Mouse (Mus musculus): Measurements from ENCODE around the gene Gnaq. TPM values are rescaled to one million over a fixed set of nuclear protein-coding genes. Genes with fewer than 3 reads are reported as not detected.

Gnaq gene
- total and polyA plus RNA-seq, 3 experiments = 8.1 to 12.9 (median 8.2) TPM

- Histone ChIP-seq H3K9me3 (replicated peaks; ENCODE audit: low read length) (no peaks in the 10 kb centered on the region), H3K9ac (ENCODE audit: insufficient read depth, low read depth) (no peak overlapping the region), H3K27ac (ENCODE audit: insufficient read depth, low read depth) (no peak overlapping the region), H3K79me2 (replicated peaks; ENCODE audit: control insufficient read depth, extremely low read depth, insufficient read depth, poor library complexity, severe bottlenecking) (no peaks in the 10 kb centered on the region), H3K4me1 (ENCODE audit: control insufficient read depth in 1 of 2, insufficient read depth in 2 of 2) (peaks cover 0 to 37% of the 10 kb centered on the region in 2 experiments; a peak in 2 of 4 replicates), H3K4me3 (replicated peaks in 1 of 3; ENCODE audit: low read depth in 2 of 3, low read length in 2 of 3, poor library complexity in 1 of 3) (no peak overlapping the region), H3K4me2 (ENCODE audit: insufficient read depth, low read depth, poor library complexity, severe bottlenecking) (no peak overlapping the region), H3K36me3 (replicated peaks in 1 of 2; ENCODE audit: control insufficient read depth in 1 of 2, insufficient read depth in 1 of 2, low read length in 1 of 2) (peaks cover 3 to 37% of the 10 kb centered on the region in 2 experiments), H3K27me3 (replicated peaks) (no peaks in the 10 kb centered on the region)
- dilution Hi-C loops (cut with MboI; ENCODE audit: extremely low pct_ligation_motif_present, extremely low pct_unique_long_range_greater_than_20kb, low sequenced_read_pairs) = no loop called here
- no peak for TF ChIP-seq EP300 (IDR thresholded peaks at IDR 0.05; ENCODE audit: low read length)
- TF ChIP-seq POLR2A (IDR thresholded peaks at IDR 0.05; ENCODE audit: low read depth, low read length) = no peak
- no peak for TF ChIP-seq NRF1 (IDR thresholded peaks at IDR 0.05; ENCODE audit: low read depth, low read length)
- TF ChIP-seq ETS1 (conservative IDR thresholded peaks at IDR 0.05; ENCODE audit: low read depth, low read length) = no peak
- TF ChIP-seq RAD21 (IDR thresholded peaks at IDR 0.05; ENCODE audit: low read depth, low read length) = no peak
- no peak for TF ChIP-seq E2F4 (IDR thresholded peaks at IDR 0.05; ENCODE audit: insufficient replicate concordance, low read depth, low read length)
- TF ChIP-seq UBTF (IDR thresholded peaks at IDR 0.05; ENCODE audit: low read depth, low read length) = no peak
- no peak for TF ChIP-seq RCOR1 (conservative IDR thresholded peaks at IDR 0.05; ENCODE audit: low read depth, low read length)
- no peak for DNase-seq (ENCODE audit: extremely low read depth)
- in situ Hi-C loops (cut with MboI; ENCODE audit: low pct_ligation_motif_present, low pct_unique_long_range_greater_than_20kb, low sequenced_read_pairs) = loop anchor here (10.0 kb wide), 1 partner anchor 64 kb away; no protein-coding TSS in a partner anchor
These were observed 128.3 kb downstream of the Gnaq start for GRCm38 (mm10) chr19:16260973-16261372.

DNA sequence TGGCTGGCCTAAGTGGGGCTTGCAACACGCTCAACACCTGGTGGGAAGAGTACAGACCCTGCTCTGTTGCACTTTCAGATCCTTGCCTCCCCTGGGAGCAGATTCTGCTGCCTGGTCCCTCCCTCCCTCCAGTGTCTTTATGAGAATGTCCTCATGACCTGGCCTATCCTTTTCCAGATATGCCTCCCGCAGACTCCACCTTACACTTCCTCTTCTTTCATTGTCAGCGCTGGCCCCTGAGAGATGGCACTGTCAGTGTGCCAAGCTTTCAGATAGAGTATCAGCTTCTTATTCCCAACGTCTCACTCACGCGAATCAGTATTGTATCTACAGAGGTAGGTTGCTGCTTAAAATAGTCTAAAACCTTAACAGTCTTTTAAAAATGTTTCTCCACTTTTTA is 129.0 kb downstream of the Gnaq start:
- Histone ChIP-seq H3K27ac (ENCODE audit: insufficient read depth, low read depth) (no peak overlapping the region), H3K9me3 (replicated peaks; ENCODE audit: low read length) (no peaks in the 10 kb centered on the region), H3K4me1 (ENCODE audit: control insufficient read depth in 1 of 2, insufficient read depth in 2 of 2) (peaks cover 0 to 32% of the 10 kb centered on the region in 2 experiments; a peak in 2 of 4 replicates), H3K36me3 (replicated peaks in 1 of 2; ENCODE audit: control insufficient read depth in 1 of 2, insufficient read depth in 1 of 2, low read length in 1 of 2) (peaks cover 3 to 31% of the 10 kb centered on the region in 2 experiments), H3K4me2 (ENCODE audit: insufficient read depth, low read depth, poor library complexity, severe bottlenecking) (no peak overlapping the region), H3K27me3 (replicated peaks) (no peaks in the 10 kb centered on the region), H3K4me3 (replicated peaks in 1 of 3; ENCODE audit: low read depth in 2 of 3, low read length in 2 of 3, poor library complexity in 1 of 3) (no peak overlapping the region), H3K79me2 (replicated peaks; ENCODE audit: control insufficient read depth, extremely low read depth, insufficient read depth, poor library complexity, severe bottlenecking) (no peaks in the 10 kb centered on the region), H3K9ac (ENCODE audit: insufficient read depth, low read depth) (no peak overlapping the region)
- TF ChIP-seq USF1 (IDR thresholded peaks at IDR 0.05; ENCODE audit: low read depth, low read length) (no peak), ZKSCAN1 (IDR thresholded peaks at IDR 0.05; ENCODE audit: borderline replicate concordance, low read depth, low read length) (no peak), GABPA (IDR thresholded peaks at IDR 0.05; ENCODE audit: insufficient replicate concordance, low read depth, low read length) (no peak), MYC (IDR thresholded peaks at IDR 0.05; ENCODE audit: low read depth, low read length) (no peak), POLR2AphosphoS2 (IDR thresholded peaks at IDR 0.05; ENCODE audit: low read depth, low read length) (no peak), SMC3 (IDR thresholded peaks at IDR 0.05; ENCODE audit: low read depth, low read length) (no peak), MAZ (IDR thresholded peaks at IDR 0.05; ENCODE audit: low read depth, low read length) (no peak), E2F4 (IDR thresholded peaks at IDR 0.05; ENCODE audit: insufficient replicate concordance, low read depth, low read length) (no peak), MEF2A (IDR thresholded peaks at IDR 0.05; ENCODE audit: borderline replicate concordance, low read depth, low read length) (no peak), RAD21 (IDR thresholded peaks at IDR 0.05; ENCODE audit: low read depth, low read length) (no peak), ELF1 (IDR thresholded peaks at IDR 0.05; ENCODE audit: low read depth, low read length) (no peak), MXI1 (IDR thresholded peaks at IDR 0.05; ENCODE audit: low read depth, low read length) (no peak), HCFC1 (IDR thresholded peaks at IDR 0.05; ENCODE audit: low read depth, low read length) (no peak)
- in situ Hi-C loops (cut with MboI; ENCODE audit: low pct_ligation_motif_present, low pct_unique_long_range_greater_than_20kb, low sequenced_read_pairs) (loop anchor here (10.0 kb wide), 1 partner anchor 63 kb away; no protein-coding TSS in a partner anchor), dilution Hi-C loops (cut with MboI; ENCODE audit: extremely low pct_ligation_motif_present, extremely low pct_unique_long_range_greater_than_20kb, low sequenced_read_pairs) (no loop called here)
- no peak for DNase-seq (ENCODE audit: extremely low read depth)

Measured in CH12.LX (cell line).